Comparison of ENCODE assay signal across 2 mouse cellular contexts in the genomic region with DNA sequence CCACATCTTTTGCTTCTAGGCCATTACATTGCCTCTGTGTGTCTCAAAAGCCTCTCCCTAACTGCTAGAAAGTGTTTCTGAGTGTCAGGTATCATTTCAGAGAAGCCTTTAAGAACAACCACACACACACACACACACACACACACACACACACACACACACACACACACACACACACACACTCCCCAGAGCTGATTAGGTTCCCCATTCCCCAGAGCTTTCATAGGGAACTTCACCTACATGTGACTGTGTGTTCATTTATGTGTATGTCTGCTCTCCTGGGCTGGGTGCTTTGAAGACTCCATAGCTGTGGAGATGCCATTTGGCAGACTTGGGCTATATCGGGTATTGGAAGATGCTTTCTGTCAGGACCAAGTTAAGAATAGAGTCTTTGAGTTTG.
TF ChIP-seq lines count a peak whose summit lies in the region.

No protein-coding gene starts in this region.

TF ChIP-seq in C2C12, 6 proteins besides CTCF, POLR2A, EP300 and RAD21:
- TF ChIP-seq FOSL1 (IDR thresholded peaks at IDR 0.05; ENCODE audit: insufficient read depth, low read length, poor library complexity, severe bottlenecking) (no peak), MYOG (IDR thresholded peaks at IDR 0.05; ENCODE audit: control insufficient read depth, extremely low read depth, insufficient read length) (no peak), USF1 (IDR thresholded peaks at IDR 0.05; ENCODE audit: low read depth) (no peak), CEBPB (IDR thresholded peaks at IDR 0.05; ENCODE audit: low read depth) (no peak), MYOD1 (IDR thresholded peaks at IDR 0.05; ENCODE audit: control insufficient read depth, insufficient read length, low read depth) (no peak), MAX (IDR thresholded peaks at IDR 0.05) (no peak)

TF ChIP-seq in MEL, 35 proteins besides CTCF, POLR2A, EP300 and RAD21:
- TF ChIP-seq GATA1 (IDR thresholded peaks at IDR 0.05; ENCODE audit: low read depth, low read length), result peak; percentile 39; the same call in 1 of the 2 replicates
- TF ChIP-seq USF1 (IDR thresholded peaks at IDR 0.05; ENCODE audit: low read depth, low read length), result peak; percentile 58; the same call in 1 of the 2 replicates
- TF ChIP-seq NRF1 (IDR thresholded peaks at IDR 0.05; ENCODE audit: insufficient read depth, low read depth, low read length, poor library complexity, severe bottlenecking), result no peak
- peak; percentile 34; the same call in 1 of the 2 replicates for TF ChIP-seq TCF12 (IDR thresholded peaks at IDR 0.05; ENCODE audit: low read depth, low read length)
- TF ChIP-seq SIN3A (IDR thresholded peaks at IDR 0.05; ENCODE audit: low read length), result 0 out of 2 replicates have a peak, but pooled peaks have one; percentile 47
- TF ChIP-seq ETS1 (IDR thresholded peaks at IDR 0.05; ENCODE audit: low read depth, low read length), result peak; percentile 61
- TF ChIP-seq MXI1 (IDR thresholded peaks at IDR 0.05; ENCODE audit: low read depth, low read length), result peak; percentile 57; the same call in 1 of the 2 replicates
- TF ChIP-seq ZKSCAN1 (IDR thresholded peaks at IDR 0.05; ENCODE audit: low read depth, low read length), result no peak
